Mouse (Mus musculus) cerebellum, adult 18-20 months (tissue): ENCODE measurements around the gene Ncapg.

Experiments used
- DNase-seq, 2 experiments: peaks; one replicate each; pipeline ENCODE4 v3.0.0; 2021

Gene Ncapg

DNA sequence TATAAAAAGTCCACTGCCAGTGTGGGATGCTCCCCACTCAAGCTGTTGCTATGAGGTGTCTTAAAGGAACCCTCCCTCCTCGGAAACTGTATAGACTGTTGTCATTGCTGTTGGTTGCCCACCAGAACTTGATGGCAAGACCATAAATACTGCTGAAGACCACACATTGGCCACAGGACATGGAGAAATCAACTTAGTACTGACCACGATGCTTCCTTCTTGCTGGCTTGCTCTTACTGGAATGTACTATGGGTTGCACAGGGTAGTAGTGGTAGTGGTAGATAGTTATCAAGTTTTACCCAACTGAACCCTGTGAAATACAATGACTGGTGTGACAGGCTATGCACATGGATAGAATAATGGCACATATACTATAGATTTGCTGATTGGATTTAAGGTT lies 37.1 kb downstream of the Ncapg start:
- DNase-seq: no peak

GRCm38 (mm10) chr5:45709653-45710052 lies 39.9 kb downstream of the Ncapg start:
- DNase-seq: no peak

DNA sequence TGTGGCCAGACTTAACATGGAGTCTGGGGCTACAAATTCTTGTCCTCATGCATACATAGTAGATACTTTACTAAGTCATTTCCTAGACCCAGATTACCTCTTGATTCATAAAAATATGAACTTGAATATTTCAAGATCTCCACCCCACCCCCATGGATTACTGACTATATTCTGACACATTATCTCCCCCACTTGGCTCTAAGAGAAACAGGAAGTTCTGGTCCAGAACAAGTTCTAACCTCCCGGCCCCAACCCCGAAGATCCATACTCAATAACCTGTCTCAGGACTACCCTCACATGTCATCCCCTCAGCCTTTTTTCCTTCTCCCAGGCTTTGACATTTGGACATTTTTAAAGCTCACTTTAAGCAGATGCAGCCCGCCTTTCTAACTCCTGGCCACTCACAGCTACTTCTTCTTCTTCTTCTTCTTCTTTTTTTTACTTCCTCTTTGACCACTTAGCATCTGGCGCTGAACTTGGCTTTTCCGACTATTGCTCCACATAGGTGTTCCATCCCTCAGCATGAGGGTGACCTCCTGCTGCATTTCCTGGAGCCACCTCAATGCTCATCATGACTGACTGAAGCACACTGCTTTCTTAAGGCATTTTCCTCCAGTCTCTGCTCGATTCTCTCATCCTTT lies 49.2 kb downstream of the Ncapg start:
- DNase-seq: no peak

- DNase-seq: no peak
These were observed 64.0 kb downstream of the Ncapg start for GRCm38 (mm10) chr5:45733751-45734150.

GRCm38 (mm10) chr5:45737911-45738310 lies 68.2 kb downstream of the Ncapg start:
- no peak for DNase-seq
